Mouse (Mus musculus) CD4-positive naive resting alpha-beta T cell, adult 76 days (primary cell): ENCODE results near the gene Nolc1. TPM values are rescaled to one million over a fixed set of nuclear protein-coding genes. Genes with fewer than 3 reads are reported as not detected.

ENCODE experiments used
- total RNA-seq: library from RNA; stranded (reverse); gene quantifications from one replicate; pipeline ENCODE4 v1.2.4, GENCODE M21; 2023

Gene Nolc1
- 73.9 TPM for total RNA-seq

DNA sequence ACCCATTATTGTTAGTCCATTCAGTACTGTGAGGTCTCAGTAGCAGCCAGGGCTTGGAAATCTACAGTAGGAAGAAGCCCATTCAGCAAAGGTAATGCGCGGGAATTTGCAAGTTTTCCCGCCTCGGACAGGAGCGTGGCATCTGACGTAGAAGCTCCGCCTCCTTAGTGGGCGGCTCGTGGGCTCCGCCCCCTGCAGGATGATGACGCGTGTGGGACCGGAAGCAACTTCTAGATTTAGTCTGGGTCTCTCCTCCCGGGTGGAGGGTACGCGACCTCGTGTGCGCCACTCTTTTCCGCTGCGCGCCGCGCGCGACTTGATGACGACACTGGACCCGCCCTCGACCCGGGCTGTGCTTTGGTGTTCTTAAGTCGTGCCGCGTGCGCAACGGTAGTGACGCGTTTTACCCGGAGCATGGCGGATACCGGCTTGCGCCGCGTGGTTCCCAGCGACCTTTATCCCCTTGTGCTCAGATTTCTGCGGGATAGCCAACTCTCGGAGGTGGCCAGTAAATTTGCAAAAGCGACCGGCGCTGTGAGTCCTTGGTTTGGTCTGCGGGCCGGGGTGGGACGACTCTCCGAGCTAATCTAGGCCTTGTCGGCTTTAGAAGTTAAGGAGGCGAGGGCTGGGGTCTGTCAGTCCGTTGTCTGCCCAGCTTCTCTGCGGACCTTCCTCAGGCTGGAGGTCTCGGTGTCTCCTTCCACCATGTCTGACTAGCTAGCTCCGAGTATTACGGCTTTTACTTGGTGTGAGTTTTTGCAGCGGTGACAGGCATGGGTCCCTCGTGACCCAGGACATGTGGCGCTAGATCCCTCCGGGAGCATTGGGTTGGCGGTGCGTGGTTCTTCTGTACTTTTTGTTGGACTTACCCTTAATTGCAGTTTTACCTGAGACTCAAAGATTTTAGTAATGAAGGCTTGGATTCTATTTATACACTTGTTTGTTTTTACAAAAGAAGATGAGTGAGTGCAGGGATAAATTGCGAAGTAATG lies at the start of gene Nolc1:
TSS of gene Nolc1 (plus strand) at position 248 of the 992 bp plus-strand sequence.

DNA sequence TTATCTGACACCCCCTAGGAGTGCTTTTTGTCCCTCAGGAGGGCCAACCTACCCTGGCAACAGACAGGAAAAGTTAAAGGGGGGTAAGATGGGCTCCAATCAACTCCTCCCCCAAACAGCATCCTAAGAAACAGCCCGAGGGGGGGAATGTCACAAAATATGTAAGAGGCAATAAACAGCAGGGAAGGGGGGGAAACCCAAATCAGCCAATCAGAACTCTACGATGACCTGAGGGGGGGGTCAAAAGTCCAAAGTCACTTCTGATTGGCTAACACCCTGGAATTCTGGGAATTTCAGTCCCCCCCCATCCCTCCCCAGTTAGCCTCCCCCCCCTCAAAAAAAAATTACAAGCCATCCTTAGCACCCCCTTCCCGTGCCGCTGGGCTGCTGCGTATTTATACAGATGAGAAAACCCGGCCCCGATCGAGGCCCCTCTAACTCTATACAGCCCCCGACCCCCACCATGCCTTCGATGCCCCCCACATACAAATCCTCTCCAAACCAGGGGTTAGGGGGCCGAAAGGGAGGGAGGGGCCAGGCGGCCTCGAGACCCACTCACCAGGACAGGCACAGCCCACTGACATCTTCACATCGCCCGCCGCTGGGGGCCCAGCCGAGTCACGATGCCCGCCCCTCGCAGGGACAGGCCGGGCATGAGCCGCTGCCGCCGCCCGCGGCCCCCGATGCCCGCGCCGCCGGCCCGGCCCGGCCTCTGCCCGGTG lies 31.2 kb upstream of the Nolc1 start, which contains the start of gene Pprc1:
TSS of gene Pprc1 (plus strand) at position 616 of the 722 bp plus-strand sequence.

DNA sequence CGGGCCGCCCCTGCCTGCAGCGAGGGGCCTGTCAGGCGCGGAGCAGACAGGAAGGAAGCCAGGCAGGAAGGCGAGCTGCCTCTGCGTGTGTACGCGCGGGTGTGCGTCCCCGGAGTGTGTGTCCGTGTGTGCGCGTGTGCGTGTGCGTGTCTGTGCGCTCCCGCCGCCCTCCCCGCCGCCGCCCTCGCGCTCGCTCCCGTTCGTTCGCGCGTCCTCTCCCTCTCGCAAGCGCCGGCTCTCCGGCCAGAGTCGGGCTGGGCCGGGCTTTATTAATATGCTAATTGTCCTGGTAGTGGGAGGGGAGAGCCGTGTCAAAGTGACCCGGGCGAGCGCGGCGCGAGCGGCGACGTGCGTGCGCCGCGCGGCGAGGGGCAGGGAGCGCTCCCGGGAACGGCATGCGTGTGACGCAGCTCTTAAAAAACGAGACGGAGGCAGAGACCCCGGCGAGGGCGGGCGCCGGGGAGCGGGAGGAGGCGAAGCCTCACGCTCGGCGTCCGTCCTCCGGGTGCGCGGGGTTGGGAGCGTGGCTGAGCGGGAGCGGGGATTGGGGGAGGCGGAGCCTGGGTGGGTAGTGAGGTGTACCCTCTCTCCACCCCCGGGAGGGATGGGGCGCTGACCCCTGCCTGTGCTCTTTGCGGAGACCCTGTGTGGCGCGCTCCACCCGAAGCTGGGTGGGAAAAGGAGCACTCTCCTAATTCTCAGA lies 30.5 kb upstream of the Nolc1 start, which contains the start of gene Ldb1:
TSS of gene Ldb1 (minus strand) at position 222 of the 703 bp plus-strand sequence.

DNA sequence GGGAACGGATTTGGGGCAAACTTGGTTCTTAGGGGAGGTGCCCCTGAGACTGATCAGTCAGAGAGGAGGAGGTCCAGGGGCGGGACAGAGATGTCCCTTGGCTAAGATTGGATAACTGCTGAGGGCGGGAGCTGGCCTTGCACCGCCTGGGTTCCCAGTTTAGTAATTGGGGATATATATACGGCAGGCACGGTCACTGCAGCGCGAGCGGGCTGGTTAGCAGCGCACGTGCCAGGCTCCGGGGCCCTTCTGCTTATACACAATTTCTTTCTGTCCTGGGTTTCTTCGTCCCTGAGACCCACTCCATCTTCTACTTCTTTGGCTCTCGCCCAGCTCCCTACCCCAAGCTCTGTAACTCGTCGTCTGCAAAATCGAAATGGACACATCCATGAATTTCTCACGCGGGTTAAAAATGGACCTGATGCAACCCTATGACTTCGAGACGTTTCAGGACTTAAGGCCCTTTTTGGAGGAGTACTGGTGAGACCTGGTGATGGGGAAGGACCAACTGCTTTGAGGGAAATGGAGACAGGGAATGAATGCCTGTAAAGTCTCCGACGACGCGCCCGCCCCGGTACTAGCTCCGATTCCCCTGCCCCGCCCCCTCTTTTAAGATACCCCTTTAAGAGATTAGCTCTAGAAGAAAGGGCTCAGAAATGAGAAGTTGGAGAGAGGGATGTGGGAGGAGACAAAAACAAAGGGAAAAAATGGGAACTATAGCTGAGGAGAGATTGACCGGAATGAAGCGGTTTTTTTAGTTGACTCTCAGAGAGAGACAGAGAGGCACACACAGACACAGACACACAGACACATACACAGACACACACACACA lies 56.2 kb downstream of the Nolc1 start, which contains the start of gene Elovl3:
TSS of gene Elovl3 (plus strand) at position 204 of the 832 bp plus-strand sequence.

Other genes with a start within 250 kb of the Nolc1 start
- gene Armh3, start 77.4 kb upstream of the Nolc1 start, total RNA-seq, result 17.7 TPM
- 4.5 TPM for gene Hps6, start 72.4 kb upstream of the Nolc1 start, total RNA-seq
- gene Pprc1, start 31.0 kb upstream of the Nolc1 start, total RNA-seq, result 95.8 TPM
- 374 TPM for gene Ldb1, start 30.6 kb upstream of the Nolc1 start, total RNA-seq
- gene Elovl3, start 56.0 kb downstream of the Nolc1 start, total RNA-seq, result not detected
- gene Pitx3, start 72.5 kb downstream of the Nolc1 start, total RNA-seq, result not detected
- gene Gbf1, start 76.6 kb downstream of the Nolc1 start, total RNA-seq, result 97.0 TPM
- 98.9 TPM for gene Nfkb2, start 228.5 kb downstream of the Nolc1 start, total RNA-seq